Mouse (Mus musculus) embryo, embryonic 11.5 days (tissue): ENCODE measurements around the gene Gm21874.
"Not testable (repeated sequence)": the region's sequence is repeated elsewhere in the genome, so short reads cannot be mapped to it uniquely, and the experiment has no call there.

Experiments
- DNase-seq: peaks from one replicate; pipeline ENCODE4 v3.0.0-alpha.2; 2012; ENCODE audit warnings: low read depth, low spot score

Gm21874 gene

DNA sequence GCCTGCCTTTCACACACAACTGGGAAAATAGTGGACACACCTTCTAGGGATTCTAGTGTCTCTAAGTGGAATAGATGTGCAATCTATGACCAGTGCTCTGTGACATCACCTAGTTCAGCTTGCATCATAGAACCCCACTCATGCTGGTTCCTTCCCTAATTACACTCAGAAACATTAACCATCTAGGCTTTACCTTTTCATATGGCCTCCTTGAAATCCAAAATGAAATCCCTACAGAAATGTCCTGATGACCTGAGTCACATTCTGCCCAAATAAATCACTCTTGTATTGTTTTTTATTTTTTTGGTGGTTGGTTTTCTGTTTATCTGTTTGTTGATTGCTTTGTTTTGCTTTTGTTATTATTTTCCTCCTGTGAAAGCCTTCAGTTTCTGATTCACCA, at the start of gene Gm21874:
Gm21874 (minus strand) TSS at position 101 of the 400 bp plus-strand sequence.
- DNase-seq: not testable (repeated sequence)
